Mouse (Mus musculus): Measurements from ENCODE around the gene Otub1.
A peak's percentile ranks its signal among the peaks of the same experiment; 100 is the strongest.

DNA sequence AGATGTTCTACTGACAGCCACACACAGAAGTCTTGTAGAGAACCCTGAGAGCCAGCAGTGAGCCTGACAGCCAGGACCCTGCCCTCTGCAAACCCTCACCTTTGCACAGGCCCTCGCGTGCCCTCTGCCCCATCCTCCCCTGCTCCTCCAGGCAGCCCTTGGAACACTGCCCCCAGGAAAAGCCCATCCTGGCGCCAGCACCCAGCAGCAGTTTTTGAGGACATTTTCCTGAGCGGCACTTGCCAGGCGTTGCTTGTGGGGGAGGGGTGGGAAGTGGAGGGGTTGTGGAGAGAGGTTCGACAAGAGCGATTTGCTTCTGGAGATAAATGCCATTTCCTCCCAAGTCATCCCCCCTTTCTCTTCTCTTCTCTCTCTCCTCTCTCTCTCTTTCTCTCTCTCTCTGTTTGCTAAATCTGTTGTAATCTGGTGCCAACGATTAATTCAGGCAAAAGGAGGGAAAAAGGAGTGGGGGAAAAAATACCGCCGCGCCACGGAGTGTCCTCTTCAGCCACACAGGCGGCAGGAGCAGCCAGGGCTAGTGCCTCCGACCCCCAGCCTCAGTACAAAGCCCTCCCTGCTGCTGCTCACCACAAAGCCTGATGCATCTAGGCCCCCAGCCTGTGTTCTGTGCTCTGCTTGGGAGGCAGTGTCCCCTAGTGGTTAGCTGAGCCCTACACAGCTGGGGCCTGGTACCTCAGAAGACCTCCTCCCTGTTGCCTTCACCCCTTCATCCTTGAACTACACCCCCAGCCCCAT, 45.8 kb downstream of the Otub1 start:
- TF ChIP-seq CTCF (IDR thresholded peaks at IDR 0.05; ENCODE audit: extremely low read depth, insufficient read depth, low read length) (peak; percentile 86), POLR2A (IDR thresholded peaks at IDR 0.05; ENCODE audit: extremely low read depth, insufficient read depth, low read length) (no peak)
